Mouse (Mus musculus) bone marrow macrophage, adult 2 months (primary cell): ENCODE data around the gene Adamtsl4.

Experiments
- CTCF ChIP-seq: IDR thresholded peaks from 2 replicates; pipeline ENCODE4 v1.5.1; 2012; ENCODE audit warnings: low read depth, mild to moderate bottlenecking, low read length, moderate library complexity
- POLR2A ChIP-seq: IDR thresholded peaks from 2 replicates; pipeline ENCODE4 v1.6.1; 2012; ENCODE audit warnings: mild to moderate bottlenecking, low read depth, low read length, borderline replicate concordance

- no peak for TF ChIP-seq POLR2A
- no peak for TF ChIP-seq CTCF
Measured at GRCm38 (mm10) chr3:95666124-95666844, 21.4 kb downstream of the Adamtsl4 start.
